Mouse (Mus musculus) heart, postnatal 0 days (tissue): ENCODE measurements at regions not wholly inside any gene's neighbourhood (a gene's known extent, or its start where the extent isn't known, plus 50 kb on each side); places are given as distances from the start of the nearest gene placed in this dataset.

Experiments
- CTCF ChIP-seq: IDR thresholded peaks from 2 replicates; pipeline ENCODE4 v1.5.1; 2016; ENCODE audit warnings: antibody characterized with exemption, control low read depth, low read depth
- EP300 ChIP-seq: IDR thresholded peaks from 2 replicates; pipeline ENCODE4 v1.6.1; 2016; ENCODE audit warnings: antibody characterized with exemption, low read depth

- TF ChIP-seq CTCF: no peak
- no peak for TF ChIP-seq EP300
Observed at GRCm38 (mm10) chr4:137210525-137210924, 66.8 kb upstream of the Wnt4 start.
